In genomic region chr7:63522403-63522802, GRCm38 (mm10) we compare ENCODE assay signal across 15 mouse cellular contexts.
"Had no signal": no experiment of that assay in that cellular context is flagged by ENCODE, and none has a peak within 500 bp of the region (broad histone marks: within the 10 kb centered on the region; RNA-seq: fewer than 3 reads in every experiment).

No protein-coding gene starts in this region.

- H3K36me3 ChIP-seq: lung, embryonic 15.5 days; midbrain, embryonic 13.5 days; midbrain, embryonic 15.5 days; neural tube, embryonic 12.5 days; stomach, embryonic 15.5 days had no signal

- DNase-seq: lung, adult 18-20 months; lung, postnatal 4 days; right cerebral cortex, postnatal 14 days; thymus, adult 2 months; thymus, postnatal 25 days; thymus, postnatal 4 days had no signal

- H3K9ac ChIP-seq: lung, embryonic 15.5 days; midbrain, embryonic 13.5 days; midbrain, embryonic 15.5 days; neural tube, embryonic 12.5 days; stomach, embryonic 15.5 days had no signal

- H3K27me3 ChIP-seq: lung, embryonic 15.5 days; megakaryocyte, embryonic 14.5 days; midbrain, embryonic 13.5 days; midbrain, embryonic 15.5 days; neural tube, embryonic 12.5 days; stomach, embryonic 15.5 days had no signal

- H3K4me2 ChIP-seq: lung, embryonic 15.5 days; midbrain, embryonic 11.5 days; midbrain, embryonic 13.5 days; midbrain, embryonic 15.5 days; neural tube, embryonic 12.5 days; stomach, embryonic 15.5 days had no signal

- H3K27ac ChIP-seq: lung, embryonic 15.5 days; midbrain, embryonic 13.5 days; midbrain, embryonic 15.5 days; neural tube, embryonic 12.5 days; stomach, embryonic 15.5 days; stomach, postnatal 0 days had no signal

- ATAC-seq: lung, postnatal 0 days; midbrain, embryonic 13.5 days; midbrain, embryonic 15.5 days had no signal

- H3K9me3 ChIP-seq: lung, embryonic 15.5 days; megakaryocyte, embryonic 14.5 days; midbrain, embryonic 13.5 days; midbrain, embryonic 15.5 days; neural tube, embryonic 12.5 days; stomach, embryonic 15.5 days had no signal

- H3K4me1 ChIP-seq: lung, embryonic 15.5 days; megakaryocyte, embryonic 14.5 days; midbrain, embryonic 13.5 days; midbrain, embryonic 15.5 days; neural tube, embryonic 12.5 days; stomach, embryonic 15.5 days had no signal

- H3K4me3 ChIP-seq: lung, embryonic 15.5 days; megakaryocyte, embryonic 14.5 days; midbrain, embryonic 13.5 days; midbrain, embryonic 15.5 days; neural tube, embryonic 12.5 days; stomach, embryonic 15.5 days had no signal
